Mouse (Mus musculus) A20 (cell line): ENCODE measurements around the gene Gm17660.
"Not testable (repeated sequence)": the region's sequence is repeated elsewhere in the genome, so short reads cannot be mapped to it uniquely, and the experiment has no call there.

ENCODE experiments used
- DNase-seq: peaks from one replicate; pipeline ENCODE4 v3.0.0-alpha.2; 2011; ENCODE audit warnings: low read depth, low spot score

The Gm17660 gene

DNA sequence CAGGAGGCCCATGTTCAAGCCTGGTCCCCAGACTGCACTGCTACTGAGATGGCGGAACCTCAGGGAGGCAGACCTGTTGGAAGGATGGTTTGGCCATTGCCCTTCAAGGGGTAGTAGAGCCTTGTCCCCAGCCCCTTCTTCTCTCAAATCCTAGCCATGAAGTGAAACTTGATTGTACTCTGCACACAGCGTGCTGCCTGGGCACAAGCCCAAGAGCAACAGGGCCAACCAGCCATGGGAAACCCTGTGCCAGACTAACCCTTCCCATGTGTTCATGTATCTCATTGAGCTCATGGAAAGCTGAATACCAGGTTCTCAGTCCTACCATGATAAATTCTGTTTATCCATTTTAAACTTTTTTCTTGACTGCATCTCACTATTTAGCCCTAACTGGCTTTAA, 34.5 kb downstream of the Gm17660 start:
- no peak for DNase-seq

GRCm38 (mm10) chr5:104039154-104039932, 38.1 kb downstream of the Gm17660 start:
- DNase-seq = no peak

GRCm38 (mm10) chr5:104036686-104037085, 40.7 kb downstream of the Gm17660 start:
- DNase-seq = no peak

DNA sequence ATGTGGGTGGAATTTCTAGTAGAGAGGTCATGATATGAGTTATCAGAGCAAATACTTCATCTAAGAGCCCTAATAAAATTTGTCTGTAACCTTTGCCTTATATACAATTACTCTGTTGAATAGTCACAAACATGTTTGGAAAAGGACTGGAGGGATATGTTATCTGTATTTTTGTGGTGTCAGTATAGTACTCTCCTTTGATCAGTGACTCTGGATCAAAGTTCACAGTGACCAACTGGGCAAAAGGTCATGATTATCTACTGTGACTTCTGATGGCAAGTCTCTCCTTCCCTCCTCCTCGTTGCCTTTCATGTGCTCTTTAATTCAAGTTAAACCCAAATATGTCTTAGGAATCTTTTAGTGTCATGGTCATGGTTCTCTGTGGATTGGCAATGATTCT, 41.6 kb downstream of the Gm17660 start:
- no peak for DNase-seq

DNA sequence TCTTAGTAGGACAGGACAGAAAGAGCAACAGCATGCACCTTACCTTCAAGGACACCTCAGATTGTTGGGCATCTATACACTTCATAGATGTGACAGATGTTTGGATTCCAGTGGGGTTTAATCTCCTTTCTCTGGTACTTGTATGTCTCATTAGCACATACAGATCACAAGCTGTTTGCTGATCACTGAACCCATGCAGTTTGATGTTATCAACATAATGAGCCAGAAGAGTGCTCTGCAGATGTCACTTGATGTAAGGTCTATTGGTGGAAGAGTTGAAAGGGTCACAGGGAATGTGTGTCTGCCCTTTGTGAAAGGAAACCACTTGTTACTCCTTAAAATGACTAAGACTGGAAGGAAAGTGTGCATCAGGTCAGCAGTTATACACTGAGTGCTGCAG, 42.3 kb downstream of the Gm17660 start:
- no peak for DNase-seq

- peak; percentile 32 for DNase-seq
Observed at GRCm38 (mm10) chr5:104032434-104033097, 44.8 kb downstream of the Gm17660 start.

- no peak for DNase-seq
Observed at GRCm38 (mm10) chr5:104025245-104025854, 52.1 kb downstream of the Gm17660 start.

DNA sequence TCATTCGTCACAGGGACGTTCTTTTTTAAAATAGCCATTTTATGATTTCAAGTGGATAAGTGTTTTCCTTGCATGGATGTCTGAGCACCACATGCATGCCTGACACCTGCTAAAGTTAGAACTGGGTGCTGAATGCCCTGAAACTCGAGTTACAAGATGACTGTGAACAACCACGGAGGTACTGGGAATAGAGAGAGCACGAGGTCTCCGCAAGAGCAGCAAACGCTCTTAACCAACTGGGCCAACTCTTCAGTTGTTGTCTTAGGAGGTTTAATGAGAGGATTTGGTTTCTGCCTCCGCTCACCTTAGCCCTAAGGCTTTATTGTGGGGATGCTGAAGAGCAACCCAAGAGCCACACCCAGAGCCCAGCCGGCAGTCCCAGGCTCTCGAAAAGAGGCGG, 52.6 kb downstream of the Gm17660 start:
- DNase-seq = no peak

- not testable (repeated sequence) for DNase-seq
Observed at GRCm38 (mm10) chr5:104024193-104024592, 53.2 kb downstream of the Gm17660 start.

DNA sequence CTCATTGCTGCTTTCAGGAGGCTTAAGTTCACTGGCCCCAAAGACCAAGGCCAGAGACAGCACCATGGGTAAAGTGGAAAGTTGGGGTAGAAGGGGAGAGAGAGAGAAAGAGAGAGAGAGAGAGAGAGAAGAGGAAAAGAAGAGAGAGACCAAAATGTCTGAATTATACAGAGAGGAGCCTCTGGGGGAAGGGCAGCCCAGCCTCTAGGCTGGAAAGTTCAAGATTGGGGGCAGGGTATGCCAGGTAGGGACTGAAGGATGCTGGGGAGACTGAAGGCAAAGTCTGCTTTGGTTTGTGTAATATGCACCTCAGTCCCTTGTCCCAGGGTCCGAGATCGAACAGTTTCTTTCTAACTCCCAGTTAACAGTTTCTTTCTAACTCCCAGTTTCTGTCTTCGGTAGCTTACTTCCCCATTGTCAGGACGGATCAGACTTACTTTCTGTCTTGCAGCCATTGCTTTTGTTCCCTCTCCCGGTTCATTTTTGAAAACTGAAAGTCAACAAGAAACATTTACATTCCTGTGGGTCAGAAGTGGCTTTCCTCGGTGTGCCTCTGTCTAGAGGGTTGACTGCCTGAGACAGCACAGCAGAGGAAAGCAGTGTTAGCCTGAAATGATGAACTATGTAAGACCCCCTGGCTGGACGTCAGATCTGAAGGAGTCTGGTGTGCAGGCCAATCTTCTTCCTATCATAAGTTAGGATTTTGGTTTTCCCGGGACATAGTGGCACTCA, 54.0 kb downstream of the Gm17660 start:
- DNase-seq = peak; percentile 53

DNA sequence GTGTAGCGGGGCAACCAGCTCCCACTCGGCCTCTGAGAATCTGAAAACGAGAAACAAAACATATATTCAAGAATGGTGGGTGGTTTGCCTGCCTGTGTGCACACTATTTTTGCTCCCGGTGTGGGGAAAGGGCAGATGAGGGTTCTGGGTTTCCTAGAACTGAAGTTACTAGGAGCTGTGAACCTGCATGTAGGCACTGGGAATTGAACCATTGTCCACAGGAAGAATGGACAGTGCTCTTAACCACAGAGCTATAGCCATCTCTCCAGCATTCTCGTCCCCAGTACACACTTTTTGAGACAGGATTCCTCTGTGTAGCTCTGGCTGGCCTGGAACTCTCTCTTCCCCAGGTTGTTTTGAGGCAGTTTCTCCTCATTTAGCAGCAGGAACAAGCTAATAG, 54.9 kb downstream of the Gm17660 start:
- DNase-seq = no peak

GRCm38 (mm10) chr5:104021597-104022378, 55.6 kb downstream of the Gm17660 start, which contains the start of gene Hsd17b11:
TSS of gene Hsd17b11 (minus strand) at chr5:104021919.
- no peak for DNase-seq
